Mouse (Mus musculus) bone marrow, adult 2 months (tissue): ENCODE results near the gene Pp2d1.

Source experiments
- CTCF ChIP-seq: fragments of 200-500 bp; IDR thresholded peaks from 2 replicates; pipeline ENCODE4 v1.5.1; 2011; ENCODE audit warnings: low read length, control low read depth; ENCODE audit not compliant: control insufficient read depth, insufficient read depth
- POLR2A ChIP-seq: fragments of 200-500 bp; IDR thresholded peaks from 2 replicates; pipeline ENCODE4 v1.6.1; 2011; ENCODE audit warnings: low read depth, mild to moderate bottlenecking, control low read depth, low read length, borderline replicate concordance; ENCODE audit not compliant: control insufficient read depth

- TF ChIP-seq CTCF: peak; percentile 56
- TF ChIP-seq POLR2A: no peak
Observed at GRCm38 (mm10) chr17:53554088-53554487, 14.8 kb upstream of the Pp2d1 start.
